Mouse (Mus musculus): ENCODE measurements around the gene Pigo. TPM values are rescaled to one million over a fixed set of nuclear protein-coding genes. Genes with fewer than 3 reads are reported as not detected.

Pigo gene
- total RNA-seq (2023): 42.0 TPM

DNA sequence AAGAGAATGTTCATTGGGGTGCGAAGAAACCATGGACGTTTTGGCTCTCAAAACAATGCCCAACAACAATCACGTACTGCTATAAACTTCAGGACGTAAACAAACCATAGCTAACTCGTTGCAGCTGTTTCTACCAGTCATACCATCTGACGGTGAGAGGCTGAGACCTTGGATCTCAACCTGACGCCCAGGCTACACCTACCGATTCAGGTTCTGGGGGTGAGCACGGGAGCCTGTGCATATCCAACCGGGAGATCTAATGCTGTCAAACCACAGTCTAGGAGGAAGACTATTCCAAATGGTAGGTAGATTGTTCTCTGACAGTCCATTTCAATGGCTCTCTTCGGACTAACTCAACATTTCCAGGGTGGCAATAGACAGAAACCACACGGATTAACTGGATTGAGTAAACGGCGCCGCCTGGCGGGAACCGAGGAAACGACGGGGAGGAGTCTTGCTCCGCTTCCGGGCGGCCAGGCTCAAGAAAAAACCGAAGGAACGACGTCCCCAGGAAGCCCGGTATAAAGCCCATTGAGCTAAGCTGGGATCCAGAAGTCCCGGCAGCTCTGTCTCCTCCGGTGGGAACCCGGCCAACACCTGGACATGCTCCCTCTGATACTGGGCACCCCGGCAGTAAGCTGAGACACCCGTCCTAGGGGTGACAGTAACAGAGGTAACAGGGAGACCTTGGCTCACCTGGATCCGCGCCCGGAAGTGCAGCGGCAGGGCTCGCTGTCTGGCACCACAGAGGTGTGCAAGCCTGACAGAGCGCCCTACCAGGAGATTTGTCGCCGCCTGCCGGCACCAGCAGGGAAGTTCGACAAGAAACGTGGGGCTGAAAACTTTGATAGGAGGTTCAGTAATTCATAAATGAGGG lies at the start of gene Pigo:
Gene Pigo (minus strand): TSS at position 736 of the 877 bp plus-strand sequence.

DNA sequence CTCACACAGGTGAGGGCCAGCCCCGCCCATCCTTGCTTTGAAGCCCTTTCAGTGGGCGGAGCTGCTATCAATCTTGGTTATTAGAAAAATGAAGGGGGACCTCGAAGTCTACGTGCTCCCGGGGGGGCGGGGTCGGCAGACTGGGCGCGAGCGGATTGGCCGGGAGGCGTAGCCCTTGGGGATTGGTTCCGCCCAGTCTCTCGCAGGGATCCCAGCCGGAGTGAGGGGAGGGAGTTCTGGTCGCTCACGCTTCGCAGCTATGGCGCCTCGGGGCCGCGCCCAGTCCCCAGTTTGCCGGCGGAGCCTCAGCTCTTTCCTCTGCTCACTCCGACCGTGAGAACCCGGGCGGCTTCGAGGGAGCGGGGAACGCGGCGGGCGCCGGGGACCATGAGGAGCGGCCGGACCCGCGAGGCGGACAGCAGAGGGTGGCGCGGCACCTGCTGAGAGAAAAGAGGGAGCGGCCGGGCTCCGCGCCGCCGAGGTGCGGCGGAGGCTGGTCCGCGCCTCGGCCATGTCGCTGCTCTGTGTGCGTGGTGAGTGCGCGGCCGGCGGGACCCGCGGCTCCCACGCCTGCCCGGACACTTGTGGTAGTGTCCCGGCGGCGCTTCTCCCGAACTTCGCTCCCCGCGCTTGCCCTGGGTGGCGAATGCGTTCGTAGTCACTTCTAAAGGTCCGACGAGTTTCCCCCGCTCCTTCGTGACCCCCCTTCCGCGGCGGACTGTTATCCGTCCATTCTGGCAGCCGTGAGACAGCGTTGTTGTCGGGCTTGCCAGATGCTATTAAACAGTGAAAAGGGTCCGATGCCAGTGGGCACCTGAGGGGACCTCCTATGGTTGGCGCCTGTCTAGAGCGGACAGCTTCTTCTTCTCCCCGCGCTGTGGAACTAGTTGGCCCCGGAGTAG lies 33.4 kb upstream of the Pigo start, which contains the start of gene Unc13b:
Gene Unc13b (plus strand): TSS at position 201 of the 902 bp plus-strand sequence.

DNA sequence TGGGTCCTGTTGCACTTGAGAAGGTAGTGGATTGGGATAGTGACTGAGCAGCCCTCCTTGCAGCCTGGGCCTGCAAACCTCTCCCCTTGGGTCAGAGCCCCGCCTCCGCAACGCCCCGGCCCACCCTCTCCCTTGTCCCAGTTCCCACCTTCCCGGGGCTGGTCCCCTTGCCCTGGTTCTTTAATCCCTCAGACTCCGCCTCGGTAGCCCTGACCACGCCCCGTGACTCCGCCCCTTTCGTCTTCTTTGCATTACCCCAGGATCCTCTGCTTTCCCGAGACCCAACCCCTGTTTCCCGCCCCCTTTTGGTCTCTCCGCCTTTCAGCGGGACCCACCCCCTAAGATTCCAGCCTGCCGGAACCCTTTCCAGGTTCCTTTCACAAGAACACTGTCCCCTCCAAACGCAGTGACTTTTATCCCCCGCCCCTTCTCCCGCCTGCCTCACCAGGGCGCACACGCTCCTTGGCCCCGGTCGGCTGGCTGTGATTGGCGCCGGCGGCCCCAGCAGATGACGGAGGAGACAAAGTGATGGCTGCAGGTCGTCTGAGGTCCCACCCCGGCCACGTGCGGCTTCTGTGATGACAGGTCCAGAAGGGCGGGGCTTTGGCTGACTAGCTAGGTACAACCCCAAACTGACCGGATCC lies 20.2 kb upstream of the Pigo start, which contains the start of gene Fam214b:
Gene Fam214b (minus strand): TSS at position 562 of the 644 bp plus-strand sequence.

DNA sequence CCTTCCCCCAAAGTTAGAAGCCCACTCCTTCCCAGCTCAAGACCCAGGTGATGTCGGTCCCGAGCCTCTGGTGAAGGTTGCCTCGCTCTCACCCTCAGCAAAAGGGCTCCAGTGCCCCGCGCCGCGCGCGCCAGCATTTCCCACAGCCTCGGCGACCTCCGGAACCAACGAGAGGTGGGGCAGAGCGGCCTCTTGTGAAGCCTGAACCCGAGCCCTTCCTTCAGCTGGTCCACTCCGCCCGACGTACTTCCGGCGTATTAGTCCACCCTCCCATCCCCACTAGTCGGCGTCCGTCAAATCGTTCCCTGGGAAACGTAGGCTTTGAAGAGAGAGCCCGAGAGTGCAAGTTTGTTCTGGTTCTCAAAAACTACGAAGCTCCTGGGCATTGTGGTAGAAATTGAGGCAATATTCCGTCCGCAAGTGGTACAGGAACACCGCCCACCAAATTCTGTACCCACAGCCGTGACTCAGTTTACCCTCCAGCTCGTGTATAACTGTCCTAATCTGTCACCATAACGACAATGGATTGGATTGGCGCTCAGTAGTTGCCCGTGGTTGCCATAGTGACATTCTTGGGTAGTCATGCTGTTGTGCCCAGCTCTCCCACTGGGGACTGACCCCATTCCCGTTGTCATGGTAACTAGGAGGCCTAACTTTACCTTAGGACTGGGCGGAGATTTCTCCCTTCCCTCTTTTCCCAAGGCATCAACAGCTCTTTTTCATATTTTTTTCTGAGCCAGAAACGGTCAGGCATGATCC lies 5.8 kb upstream of the Pigo start, which contains the start of gene Stoml2:
Gene Stoml2 (minus strand): TSS at position 474 of the 759 bp plus-strand sequence.

DNA sequence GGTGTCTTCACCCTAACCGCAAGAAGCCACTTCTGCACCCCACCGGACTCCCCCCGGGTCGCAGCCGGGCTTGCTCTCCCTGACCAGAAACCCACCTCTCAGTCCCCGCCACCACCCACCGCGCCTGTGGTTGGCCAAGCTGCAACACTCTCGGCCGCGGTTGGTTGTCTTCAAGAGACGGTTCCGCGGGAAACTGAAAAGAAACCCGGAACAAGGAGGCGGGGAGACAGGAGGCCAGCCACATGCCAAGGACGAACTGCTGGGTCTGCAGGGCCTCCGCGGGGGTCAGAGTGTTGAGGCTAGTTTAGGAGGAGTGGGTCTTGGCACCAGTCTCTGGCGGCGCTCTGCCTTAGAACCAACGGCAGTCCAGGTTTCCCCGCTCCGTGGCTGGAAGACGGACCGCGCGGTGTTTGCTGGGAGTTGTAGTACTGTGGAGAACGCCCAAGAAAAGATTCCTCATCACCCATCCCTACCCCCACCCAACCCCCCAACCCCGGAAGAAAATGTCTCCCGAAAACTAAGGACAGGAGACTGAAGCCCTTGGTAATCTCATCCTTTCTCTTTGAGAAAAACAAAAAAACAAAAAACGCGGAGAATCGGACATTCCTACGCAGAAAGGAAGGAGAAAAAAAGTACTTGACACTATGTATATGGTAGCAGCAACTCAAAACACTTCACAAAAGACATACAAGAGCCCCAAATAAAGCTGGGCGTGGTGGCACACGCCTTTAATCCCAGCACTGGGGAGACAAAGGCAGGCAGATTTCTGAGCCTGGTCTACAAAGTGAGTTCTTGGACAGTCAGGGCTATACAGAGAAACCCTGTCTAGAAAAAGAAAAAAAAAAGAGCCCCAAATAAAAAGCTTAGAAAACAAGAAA lies 15.2 kb downstream of the Pigo start, which contains the start of gene Fancg:
Gene Fancg (minus strand): TSS at position 346 of the 878 bp plus-strand sequence.

DNA sequence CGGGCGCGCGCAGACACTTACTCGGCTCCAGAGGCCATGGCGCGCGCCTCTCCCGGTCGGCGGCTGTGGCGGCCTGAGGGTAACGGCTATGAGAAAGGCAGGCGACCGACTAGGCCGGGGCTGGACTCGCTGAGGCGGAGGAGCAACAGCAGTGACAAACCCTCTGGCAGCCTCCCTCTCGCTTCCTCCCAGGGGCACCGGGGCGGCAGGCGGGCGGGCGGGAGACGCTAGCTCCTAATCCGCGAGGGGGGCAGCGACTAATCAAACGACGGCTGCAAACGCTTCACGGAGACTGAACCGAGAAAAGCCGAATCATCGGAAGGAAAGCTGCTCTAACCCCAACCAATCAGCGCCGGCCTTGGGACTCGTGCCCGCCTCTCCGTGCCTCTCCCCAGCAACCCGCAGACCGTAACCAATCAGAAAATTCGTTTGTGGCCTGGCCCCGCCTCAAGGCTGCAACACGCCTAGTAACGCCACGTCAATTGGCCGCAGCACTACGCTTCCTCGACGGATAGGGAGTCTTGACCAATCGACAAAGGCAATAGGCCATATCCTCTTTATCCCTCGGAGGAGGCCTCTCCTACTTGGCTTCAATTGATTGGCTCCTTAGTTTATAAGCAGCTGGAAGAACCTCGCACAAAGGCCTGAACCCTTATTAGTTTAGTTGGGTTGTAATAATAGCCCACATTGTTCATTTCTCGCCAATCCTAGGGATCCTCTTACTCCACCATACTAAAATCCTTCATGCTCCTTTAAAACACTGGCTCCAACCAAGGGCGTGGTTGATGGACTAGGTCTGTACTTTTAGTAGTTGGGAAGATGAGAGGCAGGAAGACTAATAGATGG lies 25.3 kb downstream of the Pigo start, which contains the start of gene Vcp:
Gene Vcp (minus strand): TSS at position 367 of the 846 bp plus-strand sequence.

DNA sequence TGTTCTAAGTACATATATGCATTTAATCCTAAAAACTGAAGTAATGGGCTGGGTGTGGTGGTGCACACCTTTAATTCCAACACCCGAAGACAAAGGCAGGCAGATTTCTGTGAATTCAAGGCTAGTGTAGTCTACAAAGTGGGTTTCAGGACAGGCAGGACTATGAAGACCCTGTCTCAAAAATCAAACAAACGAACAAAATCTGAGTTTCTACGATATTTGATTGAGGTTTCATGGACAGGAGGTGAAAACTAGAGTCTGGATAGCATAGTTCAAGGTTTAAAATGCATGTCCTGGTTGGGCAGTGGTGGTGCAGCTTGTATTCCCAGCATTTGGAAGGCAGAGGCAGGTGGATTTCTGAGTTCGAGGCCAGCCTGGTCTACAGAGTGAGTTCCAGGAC lies 56.3 kb downstream of the Pigo start, which contains the start of gene 1700022I11Rik:
Gene 1700022I11Rik (plus strand): TSS at position 301 of the 400 bp plus-strand sequence.

Other genes with a start within 250 kb of the Pigo start
- gene Fam205a1, start 171.9 kb downstream of the Pigo start, total RNA-seq (2023): not detected
- gene Gm12394, start 169.0 kb downstream of the Pigo start, total RNA-seq (2023): not detected
- gene Fam205c, start 151.6 kb downstream of the Pigo start, total RNA-seq (2023): not detected
- gene Phf24, start 109.2 kb downstream of the Pigo start, total RNA-seq (2023): not detected
- gene Dnajb5, start 76.0 kb downstream of the Pigo start, total RNA-seq (2023): 34.9 TPM
- not detected for gene 1700022I11Rik, start 56.2 kb downstream of the Pigo start, total RNA-seq (2023)
- 130 TPM for gene Vcp, start 25.3 kb downstream of the Pigo start, total RNA-seq (2023)
- 14.8 TPM for gene Fancg, start 15.3 kb downstream of the Pigo start, total RNA-seq (2023)
- gene Stoml2, start 5.9 kb upstream of the Pigo start, total RNA-seq (2023): 43.4 TPM
- 7.8 TPM for gene Fam214b, start 20.4 kb upstream of the Pigo start, total RNA-seq (2023)
- 1.6 TPM for gene Unc13b, start 33.1 kb upstream of the Pigo start, total RNA-seq (2023)
- gene Atp8b5, start 241.3 kb upstream of the Pigo start, total RNA-seq (2023): not detected